Mouse (Mus musculus): ENCODE measurements around the gene Rbfox3.

DNA sequence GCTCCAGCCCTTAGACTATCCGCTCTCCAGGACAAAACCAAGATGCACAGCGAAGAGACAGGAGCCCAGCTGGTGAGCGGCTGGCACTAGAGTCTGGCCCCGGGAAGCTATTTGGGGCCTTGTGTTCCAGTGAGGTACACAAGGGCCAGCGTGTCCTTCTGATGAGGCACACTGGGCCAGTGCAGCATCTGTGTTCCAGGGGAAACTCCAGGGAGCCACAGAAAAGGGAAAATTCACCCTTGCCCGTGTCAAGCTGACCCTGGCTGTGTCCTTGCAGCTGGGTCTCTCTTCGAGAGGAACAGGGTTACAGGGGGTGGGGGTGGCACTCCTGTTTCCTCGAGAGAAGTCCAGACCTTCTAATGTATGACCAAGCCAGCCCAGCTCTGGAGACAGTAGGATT, 25.8 kb downstream of the Rbfox3 start:
- TF ChIP-seq CTCF (IDR thresholded peaks at IDR 0.05; ENCODE audit: borderline replicate concordance, insufficient read depth, low read depth, low read length) (no peak), POLR2A (IDR thresholded peaks at IDR 0.05; ENCODE audit: borderline replicate concordance, insufficient read depth, low read length) (no peak)
